Mouse (Mus musculus) limb, embryonic 11.5 days (tissue): Measurements from ENCODE around the gene Nop2. TPM values are rescaled to one million over a fixed set of nuclear protein-coding genes. Genes with fewer than 3 reads are reported as not detected.

Experiments used
- ATAC-seq: fragments of 200-750 bp; cut with Nextera tagmentation; 2 replicates; pipeline ENCODE4 v1.8.0; 2017; ENCODE audit warnings: low read depth; ENCODE audit not compliant: insufficient number of reproducible peaks, low FRiP score, low TSS enrichment
- DNase-seq: peaks from one replicate; pipeline ENCODE4 v3.0.0-alpha.2; 2015; ENCODE audit warnings: low spot score
- H3K27ac ChIP-seq: fragments of 300-500 bp; sonication (generic); replicated peaks from 2 replicates; pipeline ENCODE4 v1.5.1; 2014; ENCODE audit warnings: low read depth, mild to moderate bottlenecking, low read length
- H3K27me3 ChIP-seq: fragments of 300-500 bp; sonication (generic); 2 replicates; pipeline ENCODE4 v1.6.1; 2014; ENCODE audit warnings: mild to moderate bottlenecking, low read length, mixed read lengths; ENCODE audit not compliant: control insufficient read depth, insufficient read depth
- H3K36me3 ChIP-seq: fragments of 300-500 bp; sonication (generic); 2 replicates; pipeline ENCODE4 v1.6.1; 2014; ENCODE audit warnings: mild to moderate bottlenecking, low read length, moderate library complexity, mixed read lengths; ENCODE audit not compliant: control insufficient read depth, insufficient read depth
- H3K4me1 ChIP-seq: fragments of 300-500 bp; sonication (generic); 2 replicates; pipeline ENCODE4 v1.6.1; 2014; ENCODE audit warnings: low read length, mixed read lengths; ENCODE audit not compliant: control insufficient read depth, insufficient read depth
- H3K4me2 ChIP-seq: fragments of 300-500 bp; sonication (generic); 2 replicates; pipeline ENCODE4 v1.6.1; 2014; ENCODE audit warnings: low read depth, mild to moderate bottlenecking, moderate library complexity; ENCODE audit not compliant: severe bottlenecking
- H3K4me3 ChIP-seq: fragments of 300-500 bp; sonication (generic); 2 replicates; pipeline ENCODE4 v1.5.1; 2014; ENCODE audit warnings: low read depth, low read length
- H3K9ac ChIP-seq: fragments of 300-500 bp; sonication (generic); 2 replicates; pipeline ENCODE4 v1.6.1; 2014; ENCODE audit warnings: mild to moderate bottlenecking, low read length
- H3K9me3 ChIP-seq: fragments of 300-500 bp; sonication (generic); 2 replicates; pipeline ENCODE4 v1.6.1; 2016; ENCODE audit warnings: low read length; ENCODE audit not compliant: control insufficient read depth
- WGBS: fragments of 180-500 bp; shearing (Covaris S2); extraction: QIAGEN DNeasy Blood & Tissue Kit; methylation state at CpG from one replicate; pipeline ENCODE4 v1.1.7; 2014; 5-methylcytosine and 5-hydroxymethylcytosine counted together
- polyA plus RNA-seq: library from polyadenylated mRNA; unstranded; fragments of >200 nt; fragmentation: Nextera tagmentation; extraction: Ambion mirVana; gene quantifications from 2 replicates; pipeline ENCODE4 v1.2.1, GENCODE M21; 2014

Gene Nop2
- polyA plus RNA-seq, 1 experiment from 2014 or later, result 71.4 TPM

- peaks cover 24% of the 10 kb centered on the region for H3K4me1 ChIP-seq
- peak within 1 kb of the TSS; percentile 99 for H3K9ac ChIP-seq
- H3K9me3 ChIP-seq, result no peaks in the 10 kb centered on the region
- peaks cover 35% of the 10 kb centered on the region for H3K36me3 ChIP-seq
- H3K4me2 ChIP-seq, result peak within 1 kb of the TSS; percentile 96
- ATAC-seq, result no peak
- peak within 1 kb of the TSS; percentile 90 for H3K27ac ChIP-seq
- no peaks in the 10 kb centered on the region for H3K27me3 ChIP-seq
- DNase-seq, result peak; percentile 73
- H3K4me3 ChIP-seq, result peak within 1 kb of the TSS; percentile 97
- WGBS, result 1% methylated on average over 14 of the region's 18 CpGs
Measured at GRCm38 (mm10) chr6:125166051-125166751, 34.5 kb downstream of the Nop2 start, which contains the start of gene Gapdh. Gene Gapdh, minus strand, starts transcription at chr6:125166467.

GRCm38 (mm10) chr6:125166861-125167650, 35.3 kb downstream of the Nop2 start:
- H3K4me2 ChIP-seq, result peak overlapping the region; percentile 96
- no peak for ATAC-seq
- H3K4me3 ChIP-seq, result peak overlapping the region; percentile 2; the same call in 1 of the 2 replicates
- H3K27ac ChIP-seq, result peak overlapping the region; percentile 66
- no peaks in the 10 kb centered on the region for H3K27me3 ChIP-seq
- DNase-seq, result peak; percentile 42
- H3K4me1 ChIP-seq, result peaks cover 24% of the 10 kb centered on the region
- 24% methylated on average over 10 of the region's 10 CpGs for WGBS
- no peaks in the 10 kb centered on the region for H3K9me3 ChIP-seq
- H3K9ac ChIP-seq, result no peak overlapping the region; the same call in 1 of the 2 replicates
- H3K36me3 ChIP-seq, result peaks cover 44% of the 10 kb centered on the region

GRCm38 (mm10) chr6:125168086-125168485, 36.4 kb downstream of the Nop2 start:
- no peaks in the 10 kb centered on the region for H3K27me3 ChIP-seq
- no peak overlapping the region for H3K4me2 ChIP-seq
- no peak overlapping the region for H3K4me3 ChIP-seq
- no peak overlapping the region for H3K27ac ChIP-seq
- peaks cover 50% of the 10 kb centered on the region for H3K36me3 ChIP-seq
- H3K9me3 ChIP-seq, result no peaks in the 10 kb centered on the region
- DNase-seq, result no peak
- H3K4me1 ChIP-seq, result peaks cover 24% of the 10 kb centered on the region
- no peak for ATAC-seq
- no peak overlapping the region for H3K9ac ChIP-seq
- WGBS, result 92% methylated on average over 14 of the region's 14 CpGs

GRCm38 (mm10) chr6:125170194-125170593, 38.5 kb downstream of the Nop2 start:
- 89% methylated on average over 6 of the region's 6 CpGs for WGBS
- Histone ChIP-seq H3K9me3 (no peaks in the 10 kb centered on the region), H3K4me3 (no peak overlapping the region), H3K27me3 (no peaks in the 10 kb centered on the region), H3K36me3 (peaks cover 59% of the 10 kb centered on the region), H3K4me1 (peaks cover 16% of the 10 kb centered on the region), H3K9ac (no peak overlapping the region), H3K4me2 (no peak overlapping the region; the same call in 1 of the 2 replicates), H3K27ac (no peak overlapping the region)
- no peak for ATAC-seq
- no peak for DNase-seq

DNA sequence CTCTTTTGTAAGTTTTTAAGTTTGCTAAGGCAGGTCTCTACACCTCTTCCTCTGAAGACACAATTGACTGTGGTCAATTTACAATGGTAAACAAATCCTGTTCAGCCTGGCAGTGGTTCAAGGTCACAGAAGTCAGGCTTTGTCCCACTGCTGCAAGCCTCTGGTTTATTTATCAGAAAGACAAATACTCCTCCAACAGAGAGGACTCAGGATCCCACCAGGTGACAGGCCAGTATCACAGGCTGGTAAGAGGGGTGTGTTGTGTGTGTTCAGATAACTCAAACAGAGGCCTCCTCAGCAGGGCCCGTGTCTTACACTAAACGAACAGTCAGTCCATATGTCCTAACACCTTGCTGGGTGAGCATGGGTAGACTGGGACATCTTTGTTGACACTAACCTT, 40.8 kb downstream of the Nop2 start:
- Histone ChIP-seq H3K27ac (no peak overlapping the region), H3K27me3 (no peaks in the 10 kb centered on the region), H3K4me1 (peaks cover 3% of the 10 kb centered on the region), H3K36me3 (peaks cover 77% of the 10 kb centered on the region), H3K9ac (no peak overlapping the region), H3K9me3 (no peaks in the 10 kb centered on the region), H3K4me3 (no peak overlapping the region), H3K4me2 (no peak overlapping the region)
- ATAC-seq, result no peak
- DNase-seq, result no peak
- 85% methylated on average over 2 of the region's 2 CpGs for WGBS

GRCm38 (mm10) chr6:125173256-125173655, 41.5 kb downstream of the Nop2 start:
- DNase-seq (no peak), ATAC-seq (no peak)

DNA sequence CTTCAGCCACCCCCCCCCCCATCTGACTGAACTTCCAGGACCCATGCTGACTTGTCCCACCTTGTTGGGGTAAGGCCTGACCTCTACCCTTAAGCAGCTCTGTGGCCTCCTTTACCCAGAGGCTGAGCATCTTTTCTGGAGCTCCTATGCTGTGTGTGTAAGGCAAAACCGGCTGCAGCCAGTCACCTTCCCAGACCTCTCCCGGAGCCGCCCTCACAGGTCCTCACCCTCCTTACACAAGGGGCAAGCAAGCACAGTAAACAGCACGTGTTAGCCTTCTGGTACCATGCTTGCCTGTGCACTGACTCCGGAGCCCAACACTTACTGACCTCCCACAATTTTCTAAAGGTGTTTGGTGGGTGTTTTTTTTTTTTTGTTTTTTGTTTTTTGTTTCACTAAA, 43.8 kb downstream of the Nop2 start:
- Histone ChIP-seq H3K4me2 (no peak overlapping the region), H3K4me3 (no peak overlapping the region), H3K27ac (no peak overlapping the region), H3K9me3 (no peaks in the 10 kb centered on the region), H3K27me3 (no peaks in the 10 kb centered on the region), H3K9ac (no peak overlapping the region), H3K4me1 (no peaks in the 10 kb centered on the region), H3K36me3 (peaks cover 81% of the 10 kb centered on the region)
- WGBS, result 89% methylated on average over 5 of the region's 5 CpGs
- no peak for DNase-seq
- ATAC-seq, result no peak

More at GRCm38 (mm10) chr6:125173256-125173655, 41.5 kb downstream of the Nop2 start:
- no peak overlapping the region for H3K4me3 ChIP-seq
- no peaks in the 10 kb centered on the region for H3K9me3 ChIP-seq
- no peak overlapping the region for H3K9ac ChIP-seq
- H3K4me1 ChIP-seq, result no peaks in the 10 kb centered on the region
- no peak overlapping the region for H3K27ac ChIP-seq
- peaks cover 82% of the 10 kb centered on the region for H3K36me3 ChIP-seq
- no peak overlapping the region for H3K4me2 ChIP-seq
- 93% methylated on average over 7 of the region's 7 CpGs for WGBS
- H3K27me3 ChIP-seq, result no peaks in the 10 kb centered on the region

DNA sequence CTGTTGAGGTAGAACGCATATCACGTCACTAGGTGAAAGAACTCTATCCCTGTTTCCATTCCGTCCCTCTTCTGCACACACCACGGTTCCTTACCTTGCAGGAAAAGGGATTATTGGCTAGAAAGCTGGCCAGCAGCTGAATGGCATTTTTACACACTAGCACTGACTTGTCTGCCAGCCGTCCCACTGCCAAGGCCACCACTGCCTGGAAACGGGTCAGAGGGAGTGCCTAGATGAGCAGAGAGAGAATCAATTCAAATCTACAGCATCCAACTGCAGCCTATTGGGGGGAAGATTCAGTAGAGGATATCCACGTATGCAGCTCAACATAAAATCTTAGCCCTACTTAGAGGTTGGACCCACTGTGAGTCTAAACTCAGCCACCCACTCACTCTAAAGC, 47.9 kb downstream of the Nop2 start:
- no peak overlapping the region for H3K9ac ChIP-seq
- H3K27ac ChIP-seq, result no peak overlapping the region
- no peak overlapping the region for H3K4me2 ChIP-seq
- H3K4me3 ChIP-seq, result no peak overlapping the region
- DNase-seq, result no peak
- no peaks in the 10 kb centered on the region for H3K27me3 ChIP-seq
- no peaks in the 10 kb centered on the region for H3K4me1 ChIP-seq
- H3K9me3 ChIP-seq, result no peaks in the 10 kb centered on the region
- no peak for ATAC-seq
- WGBS, result 88% methylated on average over 7 of the region's 7 CpGs
- peaks cover 71% of the 10 kb centered on the region for H3K36me3 ChIP-seq
